ENCODE assay signal across 9 mouse cellular contexts in genomic region chr6:22026358-22026673, GRCm38 (mm10). TPM values are rescaled to one million over a fixed set of nuclear protein-coding genes. Genes with fewer than 3 reads are reported as not detected.
DNase-seq lines count a peak whose midpoint lies in the region; ATAC-seq and TF ChIP-seq lines count a peak whose summit lies in the region.
"Had no signal": no experiment of that assay in that cellular context is flagged by ENCODE, and none has a peak within 500 bp of the region (broad histone marks: within the 10 kb centered on the region; RNA-seq: fewer than 3 reads in every experiment).

No protein-coding gene starts in this region.

- DNase-seq in layer of hippocampus, adult 2 months (ENCODE audit: low spot score in 2 of 2) = no peak
- DNase-seq in layer of hippocampus, adult 9-11 months = no peak
- DNase-seq in forebrain, embryonic 10.5 days (ENCODE audit: extremely low spot score, low spot score) = no peak
- no peak for DNase-seq in frontal cortex, adult 2 months (ENCODE audit: extremely low spot score in 1 of 2, low spot score in 1 of 2)
- DNase-seq in kidney, adult 8-10 months = no peak
- no peak for DNase-seq in layer of hippocampus, postnatal 14 days (ENCODE audit: low spot score in 2 of 2)
- DNase-seq: cerebellum, adult 2 months had no signal

- peak overlapping the region; percentile 42 for H3K4me2 ChIP-seq in intestine, postnatal 0 days (replicated peaks; ENCODE audit: low read depth)
- H3K4me2 ChIP-seq in neural tube, embryonic 12.5 days (replicated peaks) = peak overlapping the region; percentile 56

- ATAC-seq in intestine, postnatal 0 days = no peak
- ATAC-seq in neural tube, embryonic 12.5 days (ENCODE audit: low FRiP score, low read depth) = peak; percentile 74

- no peaks in the 10 kb centered on the region for H3K9me3 ChIP-seq in forebrain, embryonic 10.5 days
- no peaks in the 10 kb centered on the region for H3K9me3 ChIP-seq in intestine, postnatal 0 days (ENCODE audit: control insufficient read depth)
- no peaks in the 10 kb centered on the region for H3K9me3 ChIP-seq in neural tube, embryonic 12.5 days

- H3K4me3 ChIP-seq in layer of hippocampus, adult 2 months = peak overlapping the region; percentile 44
- H3K4me3 ChIP-seq in forebrain, embryonic 10.5 days = peak overlapping the region; percentile 32
- 0 out of 2 replicates have a peak overlapping the region, but pooled peaks have one; percentile 4 for H3K4me3 ChIP-seq in intestine, postnatal 0 days (ENCODE audit: low read depth, low read length)
- no peak overlapping the region for H3K4me3 ChIP-seq in neural tube, embryonic 12.5 days

- no peak for TF ChIP-seq CTCF in layer of hippocampus, adult 2 months (conservative IDR thresholded peaks at IDR 0.05)
- TF ChIP-seq CTCF in intestine, postnatal 0 days (IDR thresholded peaks at IDR 0.05; ENCODE audit: low read depth) = no peak

- H3K27ac ChIP-seq in layer of hippocampus, adult 2 months = no peak overlapping the region; the same call in 1 of the 2 replicates
- H3K27ac ChIP-seq in forebrain, embryonic 10.5 days = peak overlapping the region; percentile 78
- H3K27ac ChIP-seq in intestine, postnatal 0 days (ENCODE audit: low read depth, low read length) = no peak overlapping the region
- no peak overlapping the region for H3K27ac ChIP-seq in neural tube, embryonic 12.5 days

- WGBS in forebrain, embryonic 10.5 days = 24% methylated on average over 4 of the region's 4 CpGs
- WGBS in intestine, postnatal 0 days = 49% methylated on average over 4 of the region's 4 CpGs
- WGBS in neural tube, embryonic 12.5 days = 15% methylated on average over 4 of the region's 4 CpGs

- H3K9ac ChIP-seq in intestine, postnatal 0 days (ENCODE audit: low read depth, low read length) = no peak overlapping the region
- H3K9ac ChIP-seq in neural tube, embryonic 12.5 days = no peak overlapping the region

- H3K27me3 ChIP-seq in forebrain, embryonic 10.5 days (ENCODE audit: poor library complexity, severe bottlenecking) = no peaks in the 10 kb centered on the region
- H3K27me3 ChIP-seq in intestine, postnatal 0 days (replicated peaks; ENCODE audit: control insufficient read depth, insufficient read depth, low read length) = no peaks in the 10 kb centered on the region
- H3K27me3 ChIP-seq in neural tube, embryonic 12.5 days (replicated peaks) = no peaks in the 10 kb centered on the region

- peaks cover 26% of the 10 kb centered on the region for H3K4me1 ChIP-seq in forebrain, embryonic 10.5 days
- H3K4me1 ChIP-seq in intestine, postnatal 0 days (replicated peaks; ENCODE audit: control insufficient read depth, insufficient read depth, low read length) = no peaks in the 10 kb centered on the region
- H3K4me1 ChIP-seq in neural tube, embryonic 12.5 days = peaks cover 7% of the 10 kb centered on the region

- H3K36me3 ChIP-seq in forebrain, embryonic 10.5 days (replicated peaks) = no peaks in the 10 kb centered on the region
- no peaks in the 10 kb centered on the region for H3K36me3 ChIP-seq in intestine, postnatal 0 days (ENCODE audit: control insufficient read depth, insufficient read depth)
- H3K36me3 ChIP-seq in neural tube, embryonic 12.5 days = no peaks in the 10 kb centered on the region

RNA-seq across cellular contexts. Expression of gene Cped1, which starts 40.6 kb away (rescaled TPM):
- 1 to 10 TPM; 2.5 to 3.5 TPM for total RNA-seq in layer of hippocampus, adult 2 months (2021)
- 24.3 and 25.5 TPM in 2 replicates for polyA plus RNA-seq in forebrain, embryonic 10.5 days (2016; fragmentation: Nextera tagmentation; extraction: Ambion mirVana)
- 11.0 and 11.2 TPM in 2 replicates for polyA plus RNA-seq in intestine, postnatal 0 days (2015; fragmentation: Nextera tagmentation; extraction: Ambion mirVana)
- 6.5 and 8.0 TPM in 2 replicates for polyA plus RNA-seq in neural tube, embryonic 12.5 days (2016; fragmentation: Nextera tagmentation; extraction: Ambion mirVana)
- 2.2 and 2.8 TPM in 2 replicates for polyA plus RNA-seq in frontal cortex, adult 2 months (2012; rRNA removed)
- 1 to 10 TPM; 1.4 to 2.7 TPM for total RNA-seq in layer of hippocampus, postnatal 14 days (2021)
